Mouse (Mus musculus) embryonic facial prominence, embryonic 15.5 days (tissue): ENCODE measurements around the gene Ddx46. TPM values are rescaled to one million over a fixed set of nuclear protein-coding genes. Genes with fewer than 3 reads are reported as not detected.
A peak's percentile ranks its signal among the peaks of the same experiment; 100 is the strongest.

Experiments
- ATAC-seq: fragments of 200-750 bp; cut with Nextera tagmentation; 2 replicates; pipeline ENCODE4 v1.8.0; 2017; ENCODE audit warnings: low read depth, moderate TSS enrichment; ENCODE audit not compliant: insufficient number of reproducible peaks, low FRiP score, low TSS enrichment
- H3K27ac ChIP-seq: fragments of 300-500 bp; sonication (generic); replicated peaks from 2 replicates; pipeline ENCODE4 v1.5.1; 2015; ENCODE audit warnings: mild to moderate bottlenecking, inconsistent platforms
- H3K27me3 ChIP-seq: fragments of 300-500 bp; sonication (generic); 2 replicates; pipeline ENCODE4 v1.6.1; 2015; ENCODE audit warnings: inconsistent platforms
- H3K36me3 ChIP-seq: fragments of 300-500 bp; sonication (generic); 2 replicates; pipeline ENCODE4 v1.6.1; 2015; ENCODE audit warnings: mild to moderate bottlenecking, inconsistent platforms
- H3K4me1 ChIP-seq: fragments of 300-500 bp; sonication (generic); 2 replicates; pipeline ENCODE4 v1.6.1; 2015; ENCODE audit warnings: inconsistent platforms
- H3K4me2 ChIP-seq: fragments of 300-500 bp; sonication (generic); replicated peaks from 2 replicates; pipeline ENCODE4 v1.6.1; 2015; ENCODE audit warnings: mild to moderate bottlenecking, inconsistent platforms
- H3K4me3 ChIP-seq: fragments of 300-500 bp; sonication (generic); replicated peaks from 2 replicates; pipeline ENCODE4 v1.5.1; 2015; ENCODE audit warnings: mild to moderate bottlenecking, inconsistent platforms
- H3K9ac ChIP-seq: fragments of 300-500 bp; sonication (generic); 2 replicates; pipeline ENCODE4 v1.6.1; 2015; ENCODE audit warnings: inconsistent platforms
- H3K9me3 ChIP-seq: fragments of 300-500 bp; sonication (generic); replicated peaks from 2 replicates; pipeline ENCODE4 v1.6.1; 2016; ENCODE audit warnings: inconsistent platforms
- WGBS: fragments of 180-500 bp; shearing (Covaris S2); methylation state at CpG from one replicate; pipeline ENCODE4 v1.1.7; 2015; 5-methylcytosine and 5-hydroxymethylcytosine counted together
- polyA plus RNA-seq: library from polyadenylated mRNA; unstranded; fragments of >200 nt; fragmentation: Nextera tagmentation; extraction: Ambion mirVana; gene quantifications from 2 replicates; pipeline ENCODE4 v1.2.1, GENCODE M21; 2015

Ddx46 gene
- polyA plus RNA-seq, 1 experiment from 2014 or later, result 32.1 TPM

- Histone ChIP-seq H3K27me3 (no peaks in the 10 kb centered on the region), H3K4me1 (no peaks in the 10 kb centered on the region), H3K9me3 (no peaks in the 10 kb centered on the region), H3K27ac (no peak overlapping the region), H3K36me3 (peaks cover 73% of the 10 kb centered on the region), H3K4me2 (no peak overlapping the region), H3K9ac (no peak overlapping the region), H3K4me3 (no peak overlapping the region)
- ATAC-seq, result no peak
- 91% methylated on average over 2 of the region's 2 CpGs for WGBS
These were observed 9.7 kb downstream of the Ddx46 start for GRCm38 (mm10) chr13:55644525-55644924.

- H3K9me3 ChIP-seq, result no peaks in the 10 kb centered on the region
- peaks cover 98% of the 10 kb centered on the region for H3K36me3 ChIP-seq
- no peak overlapping the region for H3K4me3 ChIP-seq
- no peak overlapping the region for H3K27ac ChIP-seq
- 87% methylated on average over 12 of the region's 12 CpGs for WGBS
- no peaks in the 10 kb centered on the region for H3K27me3 ChIP-seq
- no peaks in the 10 kb centered on the region for H3K4me1 ChIP-seq
- H3K4me2 ChIP-seq, result no peak overlapping the region
- ATAC-seq, result no peak
- no peak overlapping the region for H3K9ac ChIP-seq
These were observed 15.3 kb downstream of the Ddx46 start for GRCm38 (mm10) chr13:55650098-55650497.

GRCm38 (mm10) chr13:55650980-55651379 is 16.2 kb downstream of the Ddx46 start:
- Histone ChIP-seq H3K9me3 (no peaks in the 10 kb centered on the region), H3K4me3 (no peak overlapping the region), H3K27ac (no peak overlapping the region), H3K36me3 (peaks cover 98% of the 10 kb centered on the region), H3K4me2 (no peak overlapping the region), H3K27me3 (no peaks in the 10 kb centered on the region), H3K4me1 (no peaks in the 10 kb centered on the region), H3K9ac (no peak overlapping the region)
- 90% methylated on average over 6 of the region's 6 CpGs for WGBS
- ATAC-seq, result no peak

GRCm38 (mm10) chr13:55668550-55668949 is 33.7 kb downstream of the Ddx46 start:
- Histone ChIP-seq H3K4me3 (no peak overlapping the region), H3K27ac (no peak overlapping the region), H3K4me1 (no peaks in the 10 kb centered on the region), H3K36me3 (peaks cover 90% of the 10 kb centered on the region), H3K27me3 (no peaks in the 10 kb centered on the region), H3K4me2 (no peak overlapping the region), H3K9ac (no peak overlapping the region), H3K9me3 (0 out of 2 replicates have a peak, but pooled peaks cover 4% of the 10 kb centered on the region)
- WGBS, result 81% methylated on average over 6 of the region's 6 CpGs
- no peak for ATAC-seq

- Histone ChIP-seq H3K27ac (no peak overlapping the region), H3K4me3 (no peak overlapping the region), H3K4me2 (no peak overlapping the region), H3K9ac (no peak overlapping the region), H3K4me1 (no peaks in the 10 kb centered on the region), H3K9me3 (0 out of 2 replicates have a peak, but pooled peaks cover 4% of the 10 kb centered on the region), H3K27me3 (no peaks in the 10 kb centered on the region), H3K36me3 (peaks cover 90% of the 10 kb centered on the region)
- no peak for ATAC-seq
- 97% methylated on average over 6 of the region's 6 CpGs for WGBS
These were observed 37.9 kb downstream of the Ddx46 start for GRCm38 (mm10) chr13:55672711-55673110.

- H3K9me3 ChIP-seq, result no peaks in the 10 kb centered on the region
- no peak overlapping the region for H3K4me3 ChIP-seq
- H3K4me2 ChIP-seq, result no peak overlapping the region
- H3K9ac ChIP-seq, result no peak overlapping the region
- no peaks in the 10 kb centered on the region for H3K4me1 ChIP-seq
- H3K27ac ChIP-seq, result no peak overlapping the region
- no peak for ATAC-seq
- H3K36me3 ChIP-seq, result peaks cover 86% of the 10 kb centered on the region
- H3K27me3 ChIP-seq, result no peaks in the 10 kb centered on the region
- WGBS, result 90% methylated on average over 8 of the region's 8 CpGs
These were observed 42.5 kb downstream of the Ddx46 start for GRCm38 (mm10) chr13:55677364-55677763.

GRCm38 (mm10) chr13:55682201-55682600 is 47.4 kb downstream of the Ddx46 start:
- H3K4me2 ChIP-seq, result no peak overlapping the region
- ATAC-seq, result no peak
- H3K27ac ChIP-seq, result 0 out of 2 replicates have a peak overlapping the region, but pooled peaks have one; percentile 4
- H3K4me1 ChIP-seq, result no peaks in the 10 kb centered on the region
- no peaks in the 10 kb centered on the region for H3K27me3 ChIP-seq
- peaks cover 43% of the 10 kb centered on the region for H3K36me3 ChIP-seq
- no peak overlapping the region for H3K9ac ChIP-seq
- no peak overlapping the region for H3K4me3 ChIP-seq
- 74% methylated on average over 9 of the region's 9 CpGs for WGBS
- no peaks in the 10 kb centered on the region for H3K9me3 ChIP-seq

- Histone ChIP-seq H3K9me3 (no peaks in the 10 kb centered on the region), H3K9ac (no peak overlapping the region), H3K27me3 (no peaks in the 10 kb centered on the region), H3K27ac (no peak overlapping the region), H3K4me3 (no peak overlapping the region), H3K4me1 (no peaks in the 10 kb centered on the region), H3K36me3 (peaks cover 30% of the 10 kb centered on the region), H3K4me2 (no peak overlapping the region)
- no peak for ATAC-seq
- 89% methylated on average over 3 of the region's 3 CpGs for WGBS
These were observed 48.8 kb downstream of the Ddx46 start for GRCm38 (mm10) chr13:55683581-55683980.

- H3K9me3 ChIP-seq, result no peaks in the 10 kb centered on the region
- no peak for ATAC-seq
- no peak overlapping the region for H3K4me2 ChIP-seq
- H3K27me3 ChIP-seq, result no peaks in the 10 kb centered on the region
- no peak overlapping the region for H3K4me3 ChIP-seq
- peaks cover 11% of the 10 kb centered on the region; the same call in 1 of the 2 replicates for H3K36me3 ChIP-seq
- H3K9ac ChIP-seq, result no peak overlapping the region
- H3K4me1 ChIP-seq, result no peaks in the 10 kb centered on the region
- no peak overlapping the region for H3K27ac ChIP-seq
- 61% methylated on average over 9 of the region's 9 CpGs for WGBS
These were observed 51.3 kb downstream of the Ddx46 start for GRCm38 (mm10) chr13:55686107-55686633.

- Histone ChIP-seq H3K4me3 (no peak overlapping the region), H3K9me3 (no peaks in the 10 kb centered on the region), H3K4me2 (no peak overlapping the region), H3K4me1 (no peaks in the 10 kb centered on the region), H3K27me3 (no peaks in the 10 kb centered on the region), H3K36me3 (no peaks in the 10 kb centered on the region), H3K9ac (no peak overlapping the region), H3K27ac (no peak overlapping the region)
- no peak for ATAC-seq
- WGBS, result 33% methylated on average over 4 of the region's 4 CpGs
These were observed 53.2 kb downstream of the Ddx46 start for GRCm38 (mm10) chr13:55687927-55688602.

GRCm38 (mm10) chr13:55692535-55693242 is 57.9 kb downstream of the Ddx46 start, which contains the start of gene B230219D22Rik:
B230219D22Rik (plus strand) TSS chr13:55693124.
- Histone ChIP-seq H3K4me3 (peak within 1 kb of the TSS; percentile 98), H3K36me3 (no peaks in the 10 kb centered on the region), H3K9ac (peak within 1 kb of the TSS; percentile 100), H3K4me2 (peak within 1 kb of the TSS; percentile 73), H3K27me3 (no peaks in the 10 kb centered on the region), H3K27ac (peak within 1 kb of the TSS; percentile 98), H3K9me3 (no peaks in the 10 kb centered on the region), H3K4me1 (peaks cover 19% of the 10 kb centered on the region)
- WGBS, result 2% methylated on average over 49 of the region's 51 CpGs
- ATAC-seq, result peak; percentile 95
